Mouse (Mus musculus): ENCODE measurements at regions not wholly inside any gene's neighbourhood (a gene's known extent, or its start where the extent isn't known, plus 50 kb on each side); places are given as distances from the start of the nearest gene placed in this dataset.

DNA sequence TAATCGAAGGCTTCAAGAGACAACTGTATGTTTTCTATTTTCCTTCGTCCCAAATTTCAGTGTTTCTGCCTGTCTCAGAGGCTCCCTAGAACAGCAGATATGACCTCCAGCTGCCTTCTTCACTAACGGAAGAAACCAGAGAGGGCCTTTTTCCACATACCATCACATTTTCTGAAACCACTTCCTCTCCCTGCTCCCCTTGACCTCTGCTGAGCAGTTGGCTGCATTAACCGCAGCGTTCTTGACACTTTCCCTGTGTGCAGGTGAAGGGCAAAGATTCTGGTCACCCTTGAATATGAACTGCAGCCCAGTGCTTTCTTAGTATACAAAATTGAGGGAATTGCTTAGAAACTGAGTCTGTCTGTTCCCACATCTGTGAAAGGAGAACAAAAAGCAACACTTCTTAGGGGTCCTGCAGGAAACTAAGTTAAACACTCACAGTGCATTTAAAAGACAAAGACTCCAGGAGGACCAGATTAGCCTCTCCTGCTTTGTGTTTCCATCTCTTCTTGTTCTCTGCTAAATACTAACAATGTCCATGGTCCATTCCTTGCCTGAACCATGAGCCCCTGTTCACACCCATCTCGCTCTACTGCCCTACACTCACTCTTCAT, 98.4 kb downstream of the Akap11 start:
- Histone ChIP-seq H3K27me3 (no peaks in the 10 kb centered on the region), H3K9me3 (no peaks in the 10 kb centered on the region), H3K4me3 (no peak overlapping the region), H3K27ac (replicated peaks) (no peak overlapping the region), H3K9ac (no peak overlapping the region), H3K4me2 (no peak overlapping the region), H3K4me1 (replicated peaks) (no peaks in the 10 kb centered on the region), H3K36me3 (no peaks in the 10 kb centered on the region)
- no peak for ATAC-seq (ENCODE audit: low read depth)
- 65% methylated on average over 6 of the region's 6 CpGs for WGBS

DNA sequence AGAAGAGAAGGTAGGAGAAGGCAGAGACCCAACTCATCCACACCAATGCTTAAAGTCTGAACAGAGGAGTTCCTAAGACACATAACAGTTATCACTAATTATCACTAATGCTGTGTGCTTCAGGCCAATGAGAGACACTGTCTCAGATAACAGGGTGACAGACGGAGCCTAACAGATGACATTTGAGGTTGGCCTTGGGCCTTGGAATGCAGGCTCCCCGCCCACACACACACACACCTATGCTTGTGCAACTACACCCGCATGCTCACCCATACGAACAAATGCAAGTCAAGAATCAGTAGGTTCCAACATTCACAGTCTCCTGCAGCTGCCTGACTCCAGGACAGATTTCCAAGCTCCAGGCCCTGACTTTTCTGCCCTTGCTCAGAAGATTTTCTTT, 100.0 kb downstream of the Akap11 start:
- Histone ChIP-seq H3K4me2 (no peak overlapping the region), H3K4me1 (replicated peaks) (peaks cover 9% of the 10 kb centered on the region; the same call in 1 of the 2 replicates), H3K27ac (replicated peaks) (no peak overlapping the region), H3K9me3 (no peaks in the 10 kb centered on the region), H3K36me3 (no peaks in the 10 kb centered on the region), H3K9ac (no peak overlapping the region), H3K27me3 (no peaks in the 10 kb centered on the region), H3K4me3 (no peak overlapping the region)
- 89% methylated on average over 4 of the region's 4 CpGs for WGBS
- ATAC-seq (ENCODE audit: low read depth), result no peak

- Histone ChIP-seq H3K27ac (replicated peaks) (no peak overlapping the region), H3K4me3 (no peak overlapping the region), H3K4me2 (no peak overlapping the region), H3K27me3 (no peaks in the 10 kb centered on the region), H3K9ac (no peak overlapping the region), H3K36me3 (no peaks in the 10 kb centered on the region), H3K9me3 (no peaks in the 10 kb centered on the region), H3K4me1 (replicated peaks) (peaks cover 9% of the 10 kb centered on the region; the same call in 1 of the 2 replicates)
- ATAC-seq (ENCODE audit: low read depth), result no peak
- 93% methylated on average over 4 of the region's 4 CpGs for WGBS
These were observed 100.6 kb downstream of the Akap11 start for GRCm38 (mm10) chr14:78435982-78436381.

DNA sequence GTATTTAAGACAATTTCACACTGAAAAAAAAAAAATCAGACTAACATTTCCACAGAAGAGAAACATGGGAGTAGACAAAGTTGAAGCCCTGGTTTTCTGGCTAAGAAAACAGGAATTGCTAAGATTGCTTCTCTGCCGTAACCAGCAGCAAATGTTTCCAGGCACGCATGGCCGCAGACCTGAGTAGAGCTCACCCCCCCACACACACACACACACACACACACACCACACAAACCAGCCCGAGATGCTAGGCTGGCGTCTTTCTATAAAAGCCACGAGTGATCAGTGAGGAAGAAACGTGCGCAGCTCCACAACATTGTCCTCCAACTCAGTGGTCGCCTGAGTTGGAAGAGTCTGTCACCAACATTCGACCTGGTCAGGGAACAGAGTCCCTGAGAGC, 101.0 kb downstream of the Akap11 start:
- Histone ChIP-seq H3K9ac (no peak overlapping the region), H3K9me3 (no peaks in the 10 kb centered on the region)

DNA sequence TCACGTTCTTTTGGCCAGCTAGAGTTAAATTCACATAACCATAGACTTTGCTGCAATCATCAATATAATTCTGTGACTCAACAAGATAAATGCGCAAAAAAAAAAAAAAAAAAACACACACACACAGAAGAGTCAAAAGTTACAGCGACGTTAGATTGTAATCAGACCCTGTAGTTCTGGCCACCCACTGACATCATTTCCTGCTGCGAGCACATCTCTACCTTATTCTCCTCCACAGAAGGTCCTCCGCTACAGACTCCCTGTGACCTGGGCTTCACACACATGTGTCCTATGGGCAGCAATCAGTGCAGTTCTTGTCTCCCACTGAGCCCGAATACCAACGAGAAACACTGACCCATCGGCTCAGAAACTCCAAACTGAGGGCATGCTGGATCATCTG, 101.9 kb downstream of the Akap11 start:
- Histone ChIP-seq H3K9me3 (no peaks in the 10 kb centered on the region), H3K36me3 (no peaks in the 10 kb centered on the region), H3K9ac (no peak overlapping the region), H3K4me3 (no peak overlapping the region), H3K4me2 (no peak overlapping the region), H3K27me3 (no peaks in the 10 kb centered on the region), H3K4me1 (replicated peaks) (peaks cover 9% of the 10 kb centered on the region; the same call in 1 of the 2 replicates), H3K27ac (replicated peaks) (no peak overlapping the region)
- 88% methylated on average over 9 of the region's 9 CpGs for WGBS
- no peak for ATAC-seq (ENCODE audit: low read depth)

More for the DNA sequence above, 101.0 kb downstream of the Akap11 start:
- Histone ChIP-seq H3K27me3 (no peaks in the 10 kb centered on the region), H3K27ac (replicated peaks) (no peak overlapping the region), H3K4me1 (replicated peaks) (peaks cover 9% of the 10 kb centered on the region; the same call in 1 of the 2 replicates), H3K4me2 (no peak overlapping the region), H3K4me3 (no peak overlapping the region), H3K36me3 (no peaks in the 10 kb centered on the region)
- no peak for ATAC-seq (ENCODE audit: low read depth)
- WGBS, result 90% methylated on average over 10 of the region's 10 CpGs

- no peak overlapping the region for H3K4me2 ChIP-seq
- peaks cover 9% of the 10 kb centered on the region; the same call in 1 of the 2 replicates for H3K4me1 ChIP-seq (replicated peaks)
- no peaks in the 10 kb centered on the region for H3K36me3 ChIP-seq
- no peak for ATAC-seq (ENCODE audit: low read depth)
- no peaks in the 10 kb centered on the region for H3K27me3 ChIP-seq
- H3K9me3 ChIP-seq, result no peaks in the 10 kb centered on the region
- WGBS, result 89% methylated on average over 4 of the region's 4 CpGs
- no peak overlapping the region for H3K27ac ChIP-seq (replicated peaks)
- H3K9ac ChIP-seq, result no peak overlapping the region
- H3K4me3 ChIP-seq, result no peak overlapping the region
These were observed 102.5 kb downstream of the Akap11 start for GRCm38 (mm10) chr14:78434126-78434525.

GRCm38 (mm10) chr14:78432471-78432870, 104.1 kb downstream of the Akap11 start:
- 36% methylated on average over 4 of the region's 4 CpGs for WGBS
- H3K27me3 ChIP-seq, result no peaks in the 10 kb centered on the region

DNA sequence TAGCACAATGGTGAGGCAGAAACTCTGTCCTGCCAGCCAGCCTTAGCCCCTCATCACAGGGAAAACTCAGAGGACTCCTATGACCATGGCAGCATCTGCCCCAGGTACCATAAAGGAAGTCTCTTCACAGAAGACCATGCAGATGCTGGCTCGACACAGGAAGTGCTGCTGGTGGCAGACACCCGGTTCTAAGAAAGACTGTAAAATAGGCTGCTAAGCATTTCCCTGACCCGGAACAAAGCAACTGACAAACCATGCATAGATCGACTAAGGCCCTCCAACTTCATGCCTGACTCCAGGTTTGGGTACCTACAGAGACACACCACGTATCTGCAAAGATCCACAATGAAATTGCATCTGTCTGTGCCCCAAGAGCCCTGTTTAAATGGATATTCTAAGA, 104.7 kb downstream of the Akap11 start:
- WGBS, result 70% methylated on average over 5 of the region's 5 CpGs
- H3K27ac ChIP-seq (replicated peaks), result no peak overlapping the region
- H3K9me3 ChIP-seq, result no peaks in the 10 kb centered on the region
- H3K4me1 ChIP-seq (replicated peaks), result peaks cover 9% of the 10 kb centered on the region; the same call in 1 of the 2 replicates
- no peak overlapping the region for H3K9ac ChIP-seq
- ATAC-seq (ENCODE audit: low read depth), result no peak
- H3K27me3 ChIP-seq, result no peaks in the 10 kb centered on the region
- H3K36me3 ChIP-seq, result no peaks in the 10 kb centered on the region
- no peak overlapping the region for H3K4me2 ChIP-seq
- no peak overlapping the region for H3K4me3 ChIP-seq

More at GRCm38 (mm10) chr14:78432471-78432870, 104.1 kb downstream of the Akap11 start:
- no peak overlapping the region for H3K9ac ChIP-seq
- ATAC-seq (ENCODE audit: low read depth), result no peak
- H3K27ac ChIP-seq (replicated peaks), result no peak overlapping the region
- no peaks in the 10 kb centered on the region for H3K36me3 ChIP-seq
- H3K4me1 ChIP-seq (replicated peaks), result peaks cover 9% of the 10 kb centered on the region; the same call in 1 of the 2 replicates
- no peak overlapping the region for H3K4me2 ChIP-seq
- no peaks in the 10 kb centered on the region for H3K9me3 ChIP-seq
- no peak overlapping the region for H3K4me3 ChIP-seq

DNA sequence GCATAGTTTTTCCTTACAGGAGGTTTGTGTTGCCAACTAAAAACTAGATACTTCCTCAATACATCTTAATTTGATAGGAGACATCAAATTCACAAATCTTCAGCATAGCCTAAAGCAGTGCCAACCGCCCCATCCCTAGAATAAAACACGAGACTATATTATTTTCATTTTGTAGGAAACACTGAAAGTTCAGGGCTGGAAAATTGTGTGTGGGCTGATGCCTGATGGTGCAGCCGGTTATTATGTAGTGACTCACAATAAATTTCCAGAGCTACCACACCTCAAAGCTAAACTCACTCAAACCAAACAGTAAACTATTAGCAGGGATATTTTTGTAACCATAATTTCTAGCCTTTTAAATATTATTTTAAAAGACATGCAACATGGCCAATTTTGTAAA, 105.2 kb downstream of the Akap11 start:
- Histone ChIP-seq H3K27me3 (no peaks in the 10 kb centered on the region), H3K36me3 (no peaks in the 10 kb centered on the region), H3K4me2 (no peak overlapping the region), H3K4me1 (replicated peaks) (peaks cover 9% of the 10 kb centered on the region; the same call in 1 of the 2 replicates), H3K4me3 (no peak overlapping the region), H3K9ac (no peak overlapping the region), H3K9me3 (no peaks in the 10 kb centered on the region), H3K27ac (replicated peaks) (no peak overlapping the region)
- no peak for ATAC-seq (ENCODE audit: low read depth)
- 91% methylated on average over 3 of the region's 3 CpGs for WGBS

DNA sequence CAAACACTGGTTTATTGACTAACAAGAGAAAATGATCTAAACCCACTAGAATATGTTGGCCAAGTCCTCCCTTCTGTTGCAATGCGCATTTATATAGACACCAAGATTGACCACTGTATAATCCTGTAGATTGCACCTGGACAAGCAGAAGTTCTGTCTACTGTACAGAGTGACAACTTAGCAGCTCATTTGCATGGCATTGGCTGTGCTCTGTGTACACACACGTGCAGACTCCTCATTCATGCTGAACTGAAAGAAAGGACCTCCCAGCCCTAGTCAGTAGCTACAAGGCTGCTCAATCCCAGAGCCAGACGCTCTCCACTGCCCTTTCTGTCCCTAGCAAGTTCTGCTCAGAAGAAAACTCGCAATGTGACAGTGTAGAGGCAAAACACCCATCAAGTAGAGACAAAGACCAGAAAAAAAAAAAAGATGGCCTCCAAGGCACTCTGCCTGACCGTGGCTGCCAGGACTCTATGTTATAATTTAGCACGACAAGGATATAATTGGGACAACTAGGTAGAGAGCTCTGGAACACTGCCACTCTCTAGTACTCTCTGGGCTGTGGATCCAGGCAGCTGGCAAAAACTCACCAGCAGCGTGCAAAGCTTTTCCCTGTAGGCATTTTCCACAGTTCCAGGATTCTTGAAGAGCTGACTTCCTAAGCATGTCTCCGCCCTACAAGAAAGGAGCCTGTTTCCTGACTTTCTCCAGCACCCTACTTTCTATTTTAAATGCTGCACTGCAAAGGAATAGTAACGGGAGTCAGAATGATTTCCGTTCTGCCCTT, 108.2 kb downstream of the Akap11 start:
- peaks cover 9% of the 10 kb centered on the region; the same call in 1 of the 2 replicates for H3K4me1 ChIP-seq (replicated peaks)
- no peaks in the 10 kb centered on the region for H3K27me3 ChIP-seq
- H3K36me3 ChIP-seq, result no peaks in the 10 kb centered on the region
- no peak overlapping the region for H3K4me3 ChIP-seq
- no peak overlapping the region for H3K4me2 ChIP-seq
- H3K27ac ChIP-seq (replicated peaks), result no peak overlapping the region
- H3K9ac ChIP-seq, result no peak overlapping the region
- no peak for ATAC-seq (ENCODE audit: low read depth)
- H3K9me3 ChIP-seq, result no peaks in the 10 kb centered on the region
- WGBS, result 81% methylated on average over 10 of the region's 10 CpGs

- no peak for ATAC-seq (ENCODE audit: low read depth)
- Histone ChIP-seq H3K9ac (no peak overlapping the region), H3K36me3 (no peaks in the 10 kb centered on the region), H3K27me3 (no peaks in the 10 kb centered on the region), H3K27ac (replicated peaks) (no peak overlapping the region), H3K9me3 (no peaks in the 10 kb centered on the region), H3K4me2 (no peak overlapping the region), H3K4me3 (no peak overlapping the region), H3K4me1 (replicated peaks) (peaks cover 1% of the 10 kb centered on the region; the same call in 1 of the 2 replicates)
- 86% methylated on average over 3 of the region's 3 CpGs for WGBS
These were observed 109.5 kb downstream of the Akap11 start for GRCm38 (mm10) chr14:78427062-78427461.

GRCm38 (mm10) chr14:78422601-78423000, 114.0 kb downstream of the Akap11 start:
- H3K4me1 ChIP-seq (replicated peaks), result no peaks in the 10 kb centered on the region
- no peaks in the 10 kb centered on the region for H3K27me3 ChIP-seq
- no peak for ATAC-seq (ENCODE audit: low read depth)
- WGBS, result 85% methylated on average over 3 of the region's 3 CpGs
- H3K36me3 ChIP-seq, result no peaks in the 10 kb centered on the region
- H3K4me3 ChIP-seq, result no peak overlapping the region
- no peaks in the 10 kb centered on the region for H3K9me3 ChIP-seq
- H3K27ac ChIP-seq (replicated peaks), result no peak overlapping the region
- H3K4me2 ChIP-seq, result no peak overlapping the region
- no peak overlapping the region for H3K9ac ChIP-seq
